Mouse (Mus musculus): ENCODE results near the gene Ak2. TPM values are rescaled to one million over a fixed set of nuclear protein-coding genes. Genes with fewer than 3 reads are reported as not detected.

The Ak2 gene
- polyA plus RNA-seq, 1 experiment, result 204 TPM

- Histone ChIP-seq H3K27me3 (ENCODE audit: control insufficient read depth, insufficient read depth, low read length, poor library complexity, severe bottlenecking) (no peaks in the 10 kb centered on the region), H3K27ac (ENCODE audit: insufficient read depth, low read length) (no peak overlapping the region), H3K9me3 (replicated peaks; ENCODE audit: control insufficient read depth, insufficient read depth, low read length, poor library complexity, severe bottlenecking) (no peaks in the 10 kb centered on the region), H3K36me3 (ENCODE audit: control insufficient read depth, insufficient read depth, low read length, poor library complexity, severe bottlenecking) (peaks cover 33% of the 10 kb centered on the region), H3K9ac (ENCODE audit: low read depth, poor library complexity, severe bottlenecking) (no peak overlapping the region), H3K4me3 (ENCODE audit: low read depth, low read length) (no peak overlapping the region), H3K4me1 (ENCODE audit: control insufficient read depth, insufficient read depth, low read length) (no peaks in the 10 kb centered on the region)
- TF ChIP-seq CTCF (IDR thresholded peaks at IDR 0.05; ENCODE audit: low read depth, low read length) (no peak), POLR2A (IDR thresholded peaks at IDR 0.05; ENCODE audit: insufficient read depth, low read length) (no peak), EP300 (IDR thresholded peaks at IDR 0.05; ENCODE audit: insufficient read depth, low read depth, low read length) (no peak)
These were observed 5.5 kb downstream of the Ak2 start for GRCm38 (mm10) chr4:128997258-128997657.

DNA sequence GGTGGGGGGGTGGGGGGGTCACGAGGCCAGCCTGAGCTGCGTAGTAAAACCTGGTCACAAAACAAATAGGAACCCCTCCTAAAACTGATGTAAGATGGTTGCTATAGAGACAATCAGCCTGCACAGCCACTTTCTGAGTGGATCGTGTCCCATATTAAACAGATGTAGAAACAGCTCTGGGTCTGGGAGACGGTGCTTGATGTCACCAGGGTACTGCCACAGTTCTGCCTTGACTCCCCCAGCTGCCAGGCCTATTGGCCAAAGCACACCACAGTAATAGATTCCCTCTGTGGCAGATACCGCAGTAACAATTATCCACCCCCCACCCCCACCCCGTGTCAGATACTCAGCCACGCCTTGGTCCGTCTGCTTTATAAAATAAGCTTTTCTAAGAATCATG lies 6.6 kb downstream of the Ak2 start:
- Histone ChIP-seq H3K27me3 (ENCODE audit: control insufficient read depth, insufficient read depth, low read length, poor library complexity, severe bottlenecking) (no peaks in the 10 kb centered on the region), H3K4me1 (ENCODE audit: control insufficient read depth, insufficient read depth, low read length) (no peaks in the 10 kb centered on the region), H3K9me3 (replicated peaks; ENCODE audit: control insufficient read depth, insufficient read depth, low read length, poor library complexity, severe bottlenecking) (no peaks in the 10 kb centered on the region), H3K27ac (ENCODE audit: insufficient read depth, low read length) (no peak overlapping the region), H3K36me3 (ENCODE audit: control insufficient read depth, insufficient read depth, low read length, poor library complexity, severe bottlenecking) (peaks cover 41% of the 10 kb centered on the region), H3K9ac (ENCODE audit: low read depth, poor library complexity, severe bottlenecking) (no peak overlapping the region), H3K4me3 (ENCODE audit: low read depth, low read length) (no peak overlapping the region)
- TF ChIP-seq EP300 (IDR thresholded peaks at IDR 0.05; ENCODE audit: insufficient read depth, low read depth, low read length) (no peak), CTCF (IDR thresholded peaks at IDR 0.05; ENCODE audit: low read depth, low read length) (no peak), POLR2A (IDR thresholded peaks at IDR 0.05; ENCODE audit: insufficient read depth, low read length) (no peak)

GRCm38 (mm10) chr4:129000786-129001185 lies 9.0 kb downstream of the Ak2 start:
- no peak overlapping the region for H3K9ac ChIP-seq (ENCODE audit: low read depth, poor library complexity, severe bottlenecking)
- H3K27me3 ChIP-seq (ENCODE audit: control insufficient read depth, insufficient read depth, low read length, poor library complexity, severe bottlenecking), result no peaks in the 10 kb centered on the region
- TF ChIP-seq EP300 (IDR thresholded peaks at IDR 0.05; ENCODE audit: insufficient read depth, low read depth, low read length) (no peak), POLR2A (IDR thresholded peaks at IDR 0.05; ENCODE audit: insufficient read depth, low read length) (no peak), CTCF (IDR thresholded peaks at IDR 0.05; ENCODE audit: low read depth, low read length) (no peak)
- H3K4me3 ChIP-seq (ENCODE audit: low read depth, low read length), result no peak overlapping the region
- H3K9me3 ChIP-seq (replicated peaks; ENCODE audit: control insufficient read depth, insufficient read depth, low read length, poor library complexity, severe bottlenecking), result no peaks in the 10 kb centered on the region
- H3K4me1 ChIP-seq (ENCODE audit: control insufficient read depth, insufficient read depth, low read length), result no peaks in the 10 kb centered on the region
- H3K27ac ChIP-seq (ENCODE audit: insufficient read depth, low read length), result no peak overlapping the region
- H3K36me3 ChIP-seq (ENCODE audit: control insufficient read depth, insufficient read depth, low read length, poor library complexity, severe bottlenecking), result peaks cover 50% of the 10 kb centered on the region

GRCm38 (mm10) chr4:129003720-129004119 lies 12.0 kb downstream of the Ak2 start:
- no peak overlapping the region for H3K9ac ChIP-seq (ENCODE audit: low read depth, poor library complexity, severe bottlenecking)
- no peaks in the 10 kb centered on the region for H3K4me1 ChIP-seq (ENCODE audit: control insufficient read depth, insufficient read depth, low read length)
- no peak for TF ChIP-seq EP300 (IDR thresholded peaks at IDR 0.05; ENCODE audit: insufficient read depth, low read depth, low read length)
- no peak for TF ChIP-seq CTCF (IDR thresholded peaks at IDR 0.05; ENCODE audit: low read depth, low read length)
- TF ChIP-seq POLR2A (IDR thresholded peaks at IDR 0.05; ENCODE audit: insufficient read depth, low read length), result no peak
- H3K4me3 ChIP-seq (ENCODE audit: low read depth, low read length), result no peak overlapping the region
- peaks cover 73% of the 10 kb centered on the region for H3K36me3 ChIP-seq (ENCODE audit: control insufficient read depth, insufficient read depth, low read length, poor library complexity, severe bottlenecking)
- H3K9me3 ChIP-seq (replicated peaks; ENCODE audit: control insufficient read depth, insufficient read depth, low read length, poor library complexity, severe bottlenecking), result no peaks in the 10 kb centered on the region
- H3K27ac ChIP-seq (ENCODE audit: insufficient read depth, low read length), result no peak overlapping the region
- H3K27me3 ChIP-seq (ENCODE audit: control insufficient read depth, insufficient read depth, low read length, poor library complexity, severe bottlenecking), result no peaks in the 10 kb centered on the region

DNA sequence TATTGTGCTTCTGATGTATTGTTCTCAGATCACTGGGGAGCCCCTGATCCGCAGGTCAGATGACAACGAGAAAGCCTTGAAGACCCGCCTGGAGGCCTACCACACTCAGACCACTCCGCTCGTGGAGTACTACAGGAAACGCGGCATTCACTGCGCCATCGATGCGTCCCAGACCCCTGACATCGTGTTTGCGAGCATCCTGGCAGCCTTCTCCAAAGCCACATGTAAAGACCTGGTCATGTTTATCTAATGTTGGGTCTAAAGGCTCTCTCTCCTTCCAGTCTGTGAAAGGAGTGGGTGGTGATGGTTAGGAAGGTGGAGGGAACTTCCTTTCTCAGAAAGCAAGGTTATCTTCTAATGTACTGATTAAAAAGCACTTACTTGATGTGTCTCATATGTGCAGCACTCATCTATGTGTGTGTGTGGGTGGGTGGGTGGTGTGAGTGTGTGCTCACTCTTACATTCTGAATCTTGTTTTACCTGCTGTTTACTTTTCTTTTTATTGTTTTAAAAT lies 16.3 kb downstream of the Ak2 start:
- H3K4me3 ChIP-seq (ENCODE audit: low read depth, low read length), result no peak overlapping the region
- no peaks in the 10 kb centered on the region for H3K9me3 ChIP-seq (replicated peaks; ENCODE audit: control insufficient read depth, insufficient read depth, low read length, poor library complexity, severe bottlenecking)
- H3K27me3 ChIP-seq (ENCODE audit: control insufficient read depth, insufficient read depth, low read length, poor library complexity, severe bottlenecking), result no peaks in the 10 kb centered on the region
- TF ChIP-seq CTCF (IDR thresholded peaks at IDR 0.05; ENCODE audit: low read depth, low read length) (no peak), POLR2A (IDR thresholded peaks at IDR 0.05; ENCODE audit: insufficient read depth, low read length) (no peak), EP300 (IDR thresholded peaks at IDR 0.05; ENCODE audit: insufficient read depth, low read depth, low read length) (no peak)
- no peak overlapping the region for H3K27ac ChIP-seq (ENCODE audit: insufficient read depth, low read length)
- H3K9ac ChIP-seq (ENCODE audit: low read depth, poor library complexity, severe bottlenecking), result no peak overlapping the region
- no peaks in the 10 kb centered on the region for H3K4me1 ChIP-seq (ENCODE audit: control insufficient read depth, insufficient read depth, low read length)
- H3K36me3 ChIP-seq (ENCODE audit: control insufficient read depth, insufficient read depth, low read length, poor library complexity, severe bottlenecking), result peaks cover 61% of the 10 kb centered on the region

DNA sequence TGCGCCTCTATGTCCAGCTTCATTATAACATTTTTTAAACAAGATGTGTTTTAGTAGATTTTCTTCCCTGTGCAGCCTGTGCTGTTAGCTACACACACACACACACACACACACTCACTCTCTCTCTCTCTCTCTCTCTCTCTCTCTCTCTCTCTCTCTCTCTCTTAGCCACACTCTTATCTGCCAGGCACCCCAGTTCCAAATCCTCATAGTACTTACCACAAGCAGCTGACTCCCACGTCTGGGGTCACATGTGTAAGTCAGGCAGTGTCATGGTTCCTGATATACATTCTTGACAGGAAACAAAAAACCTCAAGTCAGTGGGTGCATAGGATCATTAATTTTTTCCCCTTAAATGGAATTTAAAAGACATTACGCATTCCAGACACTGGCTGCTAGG lies 16.9 kb downstream of the Ak2 start:
- Histone ChIP-seq H3K27me3 (ENCODE audit: control insufficient read depth, insufficient read depth, low read length, poor library complexity, severe bottlenecking) (no peaks in the 10 kb centered on the region), H3K4me3 (ENCODE audit: low read depth, low read length) (no peak overlapping the region), H3K9me3 (replicated peaks; ENCODE audit: control insufficient read depth, insufficient read depth, low read length, poor library complexity, severe bottlenecking) (no peaks in the 10 kb centered on the region), H3K4me1 (ENCODE audit: control insufficient read depth, insufficient read depth, low read length) (no peaks in the 10 kb centered on the region), H3K9ac (ENCODE audit: low read depth, poor library complexity, severe bottlenecking) (no peak overlapping the region), H3K27ac (ENCODE audit: insufficient read depth, low read length) (no peak overlapping the region), H3K36me3 (ENCODE audit: control insufficient read depth, insufficient read depth, low read length, poor library complexity, severe bottlenecking) (peaks cover 56% of the 10 kb centered on the region)
- TF ChIP-seq CTCF (IDR thresholded peaks at IDR 0.05; ENCODE audit: low read depth, low read length) (no peak), EP300 (IDR thresholded peaks at IDR 0.05; ENCODE audit: insufficient read depth, low read depth, low read length) (no peak), POLR2A (IDR thresholded peaks at IDR 0.05; ENCODE audit: insufficient read depth, low read length) (no peak)
